Mouse (Mus musculus) spleen, embryonic (tissue): ENCODE results near the gene Kri1.

Experiments
- CTCF ChIA-PET: fragments of 350-600 bp; sonication (Branson Sonifier 250); formaldehyde crosslinking; loops from one replicate; lab custom pipeline; 2022; lab: Charles Lee

Gene Kri1

GRCm38 (mm10) chr9:21287571-21288402 lies at the start of gene Kri1:
Kri1 (minus strand) TSS chr9:21287969.
- CTCF ChIA-PET = interaction anchor here (0.8 to 1.1 kb wide), 2 partner anchors 11 to 13 kb away, joined by 3 read pairs; no protein-coding TSS in a partner anchor

- CTCF ChIA-PET = interaction anchor here (0.8 to 0.9 kb wide), 2 partner anchors 8 to 12 kb away, joined by 3 read pairs; no protein-coding TSS in a partner anchor
Observed at GRCm38 (mm10) chr9:21336491-21336890, 48.7 kb upstream of the Kri1 start.

GRCm38 (mm10) chr9:21335391-21335790 lies 47.6 kb upstream of the Kri1 start:
- CTCF ChIA-PET = interaction anchor here (0.9 to 1.2 kb wide), 3 partner anchors 20 to 22 kb away, joined by 3 to 4 read pairs (median 3); no protein-coding TSS in a partner anchor

- CTCF ChIA-PET = interaction anchor here (0.9 to 1.2 kb wide), 3 partner anchors 20 to 22 kb away, joined by 3 to 4 read pairs (median 3); no protein-coding TSS in a partner anchor
Observed at GRCm38 (mm10) chr9:21334747-21335146, 47.0 kb upstream of the Kri1 start.

GRCm38 (mm10) chr9:21333523-21333922 lies 45.8 kb upstream of the Kri1 start:
- CTCF ChIA-PET = interaction anchor here (0.6 to 0.7 kb wide), 2 partner anchors 64 to 435 kb away, joined by 3 to 6 read pairs; partner anchors contain the start of gene Eif3g

- CTCF ChIA-PET = interaction anchor here (0.6 to 1.1 kb wide), 5 partner anchors 11 to 192 kb away, joined by 3 to 4 read pairs (median 3); no protein-coding TSS in a partner anchor
Observed at GRCm38 (mm10) chr9:21332161-21333061, 44.6 kb upstream of the Kri1 start.

- CTCF ChIA-PET = interaction anchor here (0.6 kb wide), 2 partner anchors 29 to 138 kb away, joined by 3 read pairs; no protein-coding TSS in a partner anchor
Observed at GRCm38 (mm10) chr9:21331365-21332140, 43.8 kb upstream of the Kri1 start.

GRCm38 (mm10) chr9:21329699-21330289 lies 42.0 kb upstream of the Kri1 start:
- CTCF ChIA-PET = interaction anchor here (0.6 kb wide), 1 partner anchor 37 kb away, joined by 11 read pairs; no protein-coding TSS in a partner anchor

GRCm38 (mm10) chr9:21329041-21329440 lies 41.3 kb upstream of the Kri1 start:
- CTCF ChIA-PET = no interaction called here

GRCm38 (mm10) chr9:21328041-21328440 lies 40.3 kb upstream of the Kri1 start:
- CTCF ChIA-PET = interaction anchor here (0.6 to 0.9 kb wide), 2 partner anchors 9 to 27 kb away, joined by 3 read pairs; no protein-coding TSS in a partner anchor

- CTCF ChIA-PET = interaction anchor here (0.6 to 1.5 kb wide), 2 partner anchors 13 to 27 kb away, joined by 3 to 5 read pairs; no protein-coding TSS in a partner anchor
Observed at GRCm38 (mm10) chr9:21327569-21327968, 39.8 kb upstream of the Kri1 start.

- CTCF ChIA-PET = interaction anchor here (1.1 kb wide), 1 partner anchor 13 kb away, joined by 3 read pairs; no protein-coding TSS in a partner anchor
Observed at GRCm38 (mm10) chr9:21324269-21324668, 36.5 kb upstream of the Kri1 start.

- CTCF ChIA-PET = interaction anchor here (0.9 kb wide), 1 partner anchor 9 kb away, joined by 7 read pairs; no protein-coding TSS in a partner anchor
Observed at GRCm38 (mm10) chr9:21322917-21323297, 35.1 kb upstream of the Kri1 start.

GRCm38 (mm10) chr9:21322211-21322916 lies 34.6 kb upstream of the Kri1 start:
- CTCF ChIA-PET = no interaction called here

GRCm38 (mm10) chr9:21321513-21321835 lies 33.7 kb upstream of the Kri1 start:
- CTCF ChIA-PET = interaction anchor here (1.0 kb wide), 1 partner anchor 11 kb away, joined by 4 read pairs; no protein-coding TSS in a partner anchor

- CTCF ChIA-PET = interaction anchor here (1.0 kb wide), 1 partner anchor 12 kb away, joined by 4 read pairs; no protein-coding TSS in a partner anchor
Observed at GRCm38 (mm10) chr9:21320619-21321512, 33.1 kb upstream of the Kri1 start, which contains the start of gene Slc44a2. Slc44a2 (plus strand) TSS chr9:21320698.

- CTCF ChIA-PET = no interaction called here
Observed at GRCm38 (mm10) chr9:21320280-21320618, 32.5 kb upstream of the Kri1 start.

- CTCF ChIA-PET = no interaction called here
Observed at GRCm38 (mm10) chr9:21319503-21319902, 31.7 kb upstream of the Kri1 start.
